Mouse (Mus musculus): Measurements from ENCODE around the gene Cdk14. TPM values are rescaled to one million over a fixed set of nuclear protein-coding genes. Genes with fewer than 3 reads are reported as not detected.

The Cdk14 gene
- polyA plus RNA-seq, 1 experiment = 2.9 TPM

- Histone ChIP-seq H3K27ac (ENCODE audit: insufficient read depth, low read length) (peak within 1 kb of the TSS; percentile 65), H3K36me3 (ENCODE audit: control insufficient read depth, insufficient read depth, low read length) (no peaks in the 10 kb centered on the region), H3K4me3 (ENCODE audit: extremely low read depth, insufficient read depth, insufficient read length) (peak within 1 kb of the TSS; percentile 47), H3K4me1 (ENCODE audit: control insufficient read depth, insufficient read depth, insufficient read length) (no peaks in the 10 kb centered on the region), H3K27me3 (ENCODE audit: control insufficient read depth, insufficient read depth, low read length) (peaks cover 8% of the 10 kb centered on the region; the same call in 1 of the 2 replicates)
- WGBS = 2% methylated on average over 30 of the region's 33 CpGs
- TF ChIP-seq CTCF (IDR thresholded peaks at IDR 0.05; ENCODE audit: extremely low read depth, insufficient read depth, insufficient read length, insufficient replicate concordance) (no peak), POLR2A (IDR thresholded peaks at IDR 0.05; ENCODE audit: low read depth, low read length) (no peak)
- DNase-seq (ENCODE audit: low read depth in 1 of 2, low spot score in 2 of 2) = peak in 1 of 2 experiments; percentile 13
Observed at GRCm38 (mm10) chr5:4757902-4758301, 662.2 kb downstream of the Cdk14 start, which contains the start of gene Fzd1. Fzd1 (minus strand) TSS chr5:4758035.

DNA sequence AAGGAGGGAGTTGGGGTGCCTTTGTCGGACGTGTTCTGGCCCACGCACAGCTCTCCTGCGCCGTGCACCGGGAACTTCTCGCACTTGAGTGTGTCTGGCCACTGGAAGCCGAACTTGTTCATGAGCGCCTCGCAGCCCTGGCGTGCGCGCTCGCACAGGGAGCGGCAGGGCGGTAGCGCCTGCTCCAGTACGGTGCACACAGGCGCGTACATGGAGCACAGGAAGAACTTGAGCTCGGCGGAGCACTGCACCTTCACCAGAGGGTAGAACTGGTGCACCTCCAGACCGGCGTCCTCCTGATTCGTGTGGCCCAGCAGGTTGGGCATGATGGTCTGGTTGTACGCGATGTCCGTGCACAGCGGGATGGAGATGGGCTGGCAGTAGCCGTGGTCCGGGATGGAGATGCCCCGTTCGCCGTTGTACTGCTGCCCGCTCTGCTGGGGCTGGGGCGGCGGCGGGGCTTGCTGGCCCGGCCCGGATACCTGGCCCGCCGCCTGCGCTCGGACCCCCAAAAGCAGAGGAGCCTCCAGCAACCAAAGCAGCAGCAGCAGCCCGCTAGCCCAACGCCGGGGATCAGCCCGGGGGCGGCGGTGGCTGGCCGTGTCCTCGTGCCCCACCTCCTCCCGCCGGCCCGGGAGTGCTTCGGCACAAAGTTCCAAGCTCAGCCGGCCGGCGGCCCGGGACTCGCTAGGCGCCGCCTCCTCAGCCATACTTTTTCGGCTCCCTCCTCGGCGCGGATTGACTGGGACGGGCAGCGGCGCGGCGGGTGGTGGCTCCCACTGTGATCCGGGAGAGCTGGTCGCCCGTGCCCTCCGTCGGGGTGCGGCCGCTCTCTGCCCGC is 663.0 kb downstream of the Cdk14 start:
- 2% methylated on average over 80 of the region's 80 CpGs for WGBS
- TF ChIP-seq CTCF (IDR thresholded peaks at IDR 0.05; ENCODE audit: extremely low read depth, insufficient read depth, insufficient read length, insufficient replicate concordance) = no peak
- TF ChIP-seq POLR2A (IDR thresholded peaks at IDR 0.05; ENCODE audit: low read depth, low read length) = no peak
- peak overlapping the region; percentile 65 for H3K27ac ChIP-seq (ENCODE audit: insufficient read depth, low read length)
- DNase-seq (ENCODE audit: low read depth in 1 of 2, low spot score in 2 of 2) = no peak
- no peaks in the 10 kb centered on the region for H3K4me1 ChIP-seq (ENCODE audit: control insufficient read depth, insufficient read depth, insufficient read length)
- no peaks in the 10 kb centered on the region for H3K36me3 ChIP-seq (ENCODE audit: control insufficient read depth, insufficient read depth, low read length)
- peaks cover 8% of the 10 kb centered on the region; the same call in 1 of the 2 replicates for H3K27me3 ChIP-seq (ENCODE audit: control insufficient read depth, insufficient read depth, low read length)
- peak overlapping the region; percentile 46 for H3K4me3 ChIP-seq (ENCODE audit: extremely low read depth, insufficient read depth, insufficient read length)

DNA sequence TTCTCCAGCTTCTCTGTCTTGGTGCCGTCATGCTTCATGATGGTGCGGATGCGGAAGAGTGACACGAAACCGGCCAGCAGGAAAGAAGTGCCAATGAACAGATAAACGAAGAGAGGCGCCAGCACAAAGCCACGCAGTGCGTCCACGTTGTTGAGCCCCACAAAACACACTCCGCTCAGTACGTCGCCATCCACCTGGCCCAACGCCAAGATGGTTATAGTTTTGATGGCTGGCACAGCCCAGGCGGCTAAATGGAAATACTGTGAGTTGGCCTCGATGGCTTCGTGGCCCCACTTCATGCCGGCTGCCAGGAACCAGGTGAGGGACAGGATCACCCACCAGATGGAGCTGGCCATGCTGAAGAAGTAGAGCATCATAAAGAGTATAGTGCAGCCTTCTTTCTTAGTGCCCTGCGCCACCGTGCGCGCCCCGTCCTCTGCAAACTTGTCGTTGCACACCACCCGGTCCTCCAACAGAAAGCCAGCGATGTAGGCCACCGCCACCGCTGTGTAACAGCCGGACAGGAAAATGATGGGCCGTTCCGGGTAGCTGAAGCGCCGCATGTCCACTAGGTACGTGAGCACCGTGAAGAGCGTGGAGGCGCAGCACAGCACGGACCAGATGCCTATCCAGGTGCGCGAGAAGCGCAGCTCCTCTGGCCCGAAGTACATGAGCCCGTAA is 664.0 kb downstream of the Cdk14 start:
- Histone ChIP-seq H3K4me1 (ENCODE audit: control insufficient read depth, insufficient read depth, insufficient read length) (no peaks in the 10 kb centered on the region), H3K36me3 (ENCODE audit: control insufficient read depth, insufficient read depth, low read length) (no peaks in the 10 kb centered on the region), H3K4me3 (ENCODE audit: extremely low read depth, insufficient read depth, insufficient read length) (peak overlapping the region; percentile 46), H3K27ac (ENCODE audit: insufficient read depth, low read length) (peak overlapping the region; percentile 54), H3K27me3 (ENCODE audit: control insufficient read depth, insufficient read depth, low read length) (peaks cover 8% of the 10 kb centered on the region; the same call in 1 of the 2 replicates)
- DNase-seq (ENCODE audit: low read depth in 1 of 2, low spot score in 2 of 2) = no peak
- WGBS = 15% methylated on average over 43 of the region's 43 CpGs
- TF ChIP-seq POLR2A (IDR thresholded peaks at IDR 0.05; ENCODE audit: low read depth, low read length) (no peak), CTCF (IDR thresholded peaks at IDR 0.05; ENCODE audit: extremely low read depth, insufficient read depth, insufficient read length, insufficient replicate concordance) (no peak)

- no peak for DNase-seq (ENCODE audit: low read depth in 1 of 2, low spot score in 2 of 2)
- peaks cover 8% of the 10 kb centered on the region; the same call in 1 of the 2 replicates for H3K27me3 ChIP-seq (ENCODE audit: control insufficient read depth, insufficient read depth, low read length)
- H3K4me3 ChIP-seq (ENCODE audit: extremely low read depth, insufficient read depth, insufficient read length) = no peak overlapping the region; the same call in 1 of the 2 replicates
- 67% methylated on average over 11 of the region's 11 CpGs for WGBS
- H3K4me1 ChIP-seq (ENCODE audit: control insufficient read depth, insufficient read depth, insufficient read length) = no peaks in the 10 kb centered on the region
- TF ChIP-seq POLR2A (IDR thresholded peaks at IDR 0.05; ENCODE audit: low read depth, low read length) (no peak), CTCF (IDR thresholded peaks at IDR 0.05; ENCODE audit: extremely low read depth, insufficient read depth, insufficient read length, insufficient replicate concordance) (no peak)
- no peaks in the 10 kb centered on the region for H3K36me3 ChIP-seq (ENCODE audit: control insufficient read depth, insufficient read depth, low read length)
- peak overlapping the region; percentile 54; the same call in 1 of the 2 replicates for H3K27ac ChIP-seq (ENCODE audit: insufficient read depth, low read length)
Observed at GRCm38 (mm10) chr5:4755326-4755725, 664.8 kb downstream of the Cdk14 start.

DNA sequence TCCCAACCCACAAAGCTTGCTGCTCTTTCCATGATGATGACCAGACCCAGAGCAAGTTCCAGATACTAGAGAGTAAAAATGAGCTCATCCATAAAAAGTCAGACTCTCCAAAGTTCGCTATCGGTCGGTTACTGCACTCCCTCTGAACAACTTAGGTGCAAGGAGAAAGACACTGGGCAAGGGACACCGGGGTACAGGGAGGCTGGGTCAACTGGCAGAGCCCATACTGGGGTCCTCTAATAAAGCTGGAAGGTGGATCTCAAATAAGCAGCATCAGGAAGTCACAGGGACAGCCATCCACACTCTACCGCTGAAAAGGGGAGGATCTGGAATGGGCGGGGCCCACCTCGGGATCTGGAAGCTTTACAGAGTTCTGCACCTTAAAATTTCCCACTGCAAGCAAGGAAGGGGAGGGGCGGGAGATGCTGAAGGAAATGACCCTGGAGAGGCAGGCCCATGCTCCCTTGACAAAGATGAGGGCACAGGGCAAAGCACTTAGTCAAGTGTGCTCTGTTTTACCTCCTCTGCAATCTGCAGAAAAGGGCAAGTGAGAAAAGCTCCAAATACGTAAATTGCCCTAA is 665.3 kb downstream of the Cdk14 start:
- peaks cover 8% of the 10 kb centered on the region; the same call in 1 of the 2 replicates for H3K27me3 ChIP-seq (ENCODE audit: control insufficient read depth, insufficient read depth, low read length)
- no peak overlapping the region for H3K4me3 ChIP-seq (ENCODE audit: extremely low read depth, insufficient read depth, insufficient read length)
- no peak overlapping the region for H3K27ac ChIP-seq (ENCODE audit: insufficient read depth, low read length)
- no peak for TF ChIP-seq CTCF (IDR thresholded peaks at IDR 0.05; ENCODE audit: extremely low read depth, insufficient read depth, insufficient read length, insufficient replicate concordance)
- no peak for TF ChIP-seq POLR2A (IDR thresholded peaks at IDR 0.05; ENCODE audit: low read depth, low read length)
- no peaks in the 10 kb centered on the region for H3K36me3 ChIP-seq (ENCODE audit: control insufficient read depth, insufficient read depth, low read length)
- H3K4me1 ChIP-seq (ENCODE audit: control insufficient read depth, insufficient read depth, insufficient read length) = no peaks in the 10 kb centered on the region
- WGBS = 55% methylated on average over 9 of the region's 9 CpGs
- DNase-seq (ENCODE audit: low read depth in 1 of 2, low spot score in 2 of 2) = no peak

Other genes starting within 250 kb of the Cdk14 start
- gene 1700015F17Rik, start 58.8 kb upstream of the Cdk14 start, polyA plus RNA-seq (2012; rRNA removed) = not detected in 2 replicates
- 3.1 and 3.3 TPM in 2 replicates for gene Cldn12, start 94.6 kb upstream of the Cdk14 start, polyA plus RNA-seq (2012; rRNA removed)
- 1.0 and 1.1 TPM in 2 replicates for gene Gtpbp10, start 139.2 kb upstream of the Cdk14 start, polyA plus RNA-seq (2012; rRNA removed)
- 0.18 and 0.23 TPM in 2 replicates for gene Gm8773, start 153.5 kb upstream of the Cdk14 start, polyA plus RNA-seq (2012; rRNA removed)
- 0.02 and 0.06 TPM in 2 replicates for gene Cfap69, start 243.9 kb upstream of the Cdk14 start, polyA plus RNA-seq (2012; rRNA removed)

Measured in spleen, adult 2 months (tissue).